Mouse (Mus musculus): ENCODE measurements around the gene Vmn2r76. TPM values are rescaled to one million over a fixed set of nuclear protein-coding genes. Genes with fewer than 3 reads are reported as not detected.

The Vmn2r76 gene
- total RNA-seq (2023): not detected

GRCm38 (mm10) chr7:86246208-86246607, at the start of gene Vmn2r76:
Gene Vmn2r76, minus strand, starts transcription at chr7:86246308.

GRCm38 (mm10) chr7:86277072-86277471, 31.0 kb upstream of the Vmn2r76 start, which contains the start of gene Olfr310:
Gene Olfr310, minus strand, starts transcription at chr7:86277172.

GRCm38 (mm10) chr7:86171678-86172077, 74.4 kb downstream of the Vmn2r76 start, which contains the start of gene Vmn2r75:
Gene Vmn2r75, minus strand, starts transcription at chr7:86171778.

Other genes with a start within 250 kb of the Vmn2r76 start
- not detected for gene Vmn2r75, start 74.5 kb downstream of the Vmn2r76 start, total RNA-seq (2023)
- gene Olfr310, start 30.9 kb upstream of the Vmn2r76 start, total RNA-seq (2023): not detected
- gene Olfr309, start 67.4 kb upstream of the Vmn2r76 start, total RNA-seq (2023): not detected
- gene Olfr308, start 79.3 kb upstream of the Vmn2r76 start, total RNA-seq (2023): not detected
- not detected for gene Olfr307, start 91.3 kb upstream of the Vmn2r76 start, total RNA-seq (2023)
- not detected for gene Olfr305, start 120.6 kb upstream of the Vmn2r76 start, total RNA-seq (2023)
- gene Olfr304, start 140.3 kb upstream of the Vmn2r76 start, total RNA-seq (2023): not detected
- gene Olfr303, start 151.5 kb upstream of the Vmn2r76 start, total RNA-seq (2023): not detected
- gene Olfr301, start 157.5 kb upstream of the Vmn2r76 start, total RNA-seq (2023): not detected
- gene Olfr299, start 213.6 kb upstream of the Vmn2r76 start, total RNA-seq (2023): not detected
- not detected for gene Olfr298, start 246.2 kb upstream of the Vmn2r76 start, total RNA-seq (2023)